8 mouse cellular contexts compared by ENCODE assay signal in the genomic region with DNA sequence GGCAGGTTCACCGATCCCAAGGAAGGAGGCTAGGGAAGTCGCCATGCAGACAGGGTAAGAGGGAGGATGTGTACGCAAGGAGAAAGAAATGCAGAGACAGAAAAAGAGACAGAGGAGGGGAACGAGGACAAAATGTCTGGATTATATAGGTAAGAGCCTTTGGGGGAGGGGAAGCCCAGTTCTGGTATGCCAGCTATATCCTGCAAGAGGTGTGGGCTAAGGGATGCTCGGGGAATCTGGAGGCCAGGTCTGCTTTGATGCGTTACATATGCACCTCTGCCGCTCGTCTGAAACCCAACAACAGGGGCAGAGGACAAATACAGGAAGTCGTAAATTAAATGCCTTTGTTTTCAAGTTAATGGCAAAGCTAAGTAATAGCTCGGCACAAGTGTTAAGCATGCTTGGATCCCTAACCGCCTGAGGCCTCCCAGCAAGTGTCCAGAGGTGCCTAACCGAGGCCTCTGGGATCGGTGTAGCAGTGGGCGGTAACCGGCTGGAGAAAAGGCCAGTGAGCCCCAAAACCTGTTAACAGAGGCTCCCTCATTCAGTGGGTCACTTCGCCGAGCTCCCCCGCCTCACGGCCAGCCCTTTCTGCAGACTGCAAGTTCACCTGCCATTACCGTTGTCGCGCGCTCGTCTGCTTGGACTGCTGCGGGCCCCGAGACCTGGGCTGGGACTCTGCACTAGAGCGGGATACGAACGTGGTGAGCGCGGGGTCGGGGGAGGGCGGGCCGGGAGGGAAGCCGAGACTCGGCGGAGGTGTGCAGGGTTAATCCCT. TPM values are rescaled to one million over a fixed set of nuclear protein-coding genes. Genes with fewer than 3 reads are reported as not detected.
A peak's percentile ranks its signal among the peaks of the same experiment; 100 is the strongest.
DNase-seq lines count a peak whose midpoint lies in the region; ATAC-seq and TF ChIP-seq lines count a peak whose summit lies in the region.

No protein-coding gene starts in this region.

- H3K27ac ChIP-seq in ES-Bruce4 (ENCODE audit: insufficient read depth, low read length): no peak overlapping the region
- peak overlapping the region; percentile 55 for H3K27ac ChIP-seq in embryonic fibroblast, embryonic 13.5 days (ENCODE audit: insufficient read depth, low read length)
- H3K27ac ChIP-seq in intestine, embryonic 15.5 days: peak overlapping the region; percentile 89
- H3K27ac ChIP-seq in midbrain, embryonic 10.5 days (replicated peaks): peak overlapping the region; percentile 96

- intact Hi-C loops in heart, postnatal 25 days (cut with DNase I): no loop called here

- DNase-seq in heart, adult 11 months: peak; percentile 95
- no peak for DNase-seq in heart, postnatal 25 days (ENCODE audit: low spot score)
- DNase-seq in midbrain, embryonic 10.5 days (ENCODE audit: low spot score): no peak
- DNase-seq in thymus, postnatal 14 days: peak; percentile 72
- DNase-seq in c-Kit-positive CD71-positive TER-119-positive erythroid progenitor cells, embryonic 14.5 days (ENCODE audit: low spot score): no peak

- peaks cover 3% of the 10 kb centered on the region for H3K4me1 ChIP-seq in ES-Bruce4 (ENCODE audit: control insufficient read depth, insufficient read depth, low read length)
- H3K4me1 ChIP-seq in embryonic fibroblast, embryonic 13.5 days (ENCODE audit: control insufficient read depth, insufficient read depth, low read length): peaks cover 12% of the 10 kb centered on the region
- peaks cover 38% of the 10 kb centered on the region for H3K4me1 ChIP-seq in intestine, embryonic 15.5 days (replicated peaks)
- peaks cover 69% of the 10 kb centered on the region for H3K4me1 ChIP-seq in midbrain, embryonic 10.5 days

- no peak for TF ChIP-seq EP300 in ES-Bruce4 (IDR thresholded peaks at IDR 0.05; ENCODE audit: insufficient read depth, low read depth, low read length)

- no peaks in the 10 kb centered on the region for H3K27me3 ChIP-seq in ES-Bruce4 (ENCODE audit: control insufficient read depth, insufficient read depth, low read length, poor library complexity, severe bottlenecking)
- H3K27me3 ChIP-seq in intestine, embryonic 15.5 days (replicated peaks): no peaks in the 10 kb centered on the region
- peaks cover 50% of the 10 kb centered on the region for H3K27me3 ChIP-seq in midbrain, embryonic 10.5 days (ENCODE audit: low read depth, poor library complexity, severe bottlenecking)

- no peak for TF ChIP-seq CTCF in ES-Bruce4 (IDR thresholded peaks at IDR 0.05; ENCODE audit: low read depth, low read length)
- TF ChIP-seq CTCF in embryonic fibroblast, embryonic 13.5 days (IDR thresholded peaks at IDR 0.05; ENCODE audit: borderline replicate concordance, insufficient read depth, low read length): no peak

- H3K4me3 ChIP-seq in ES-Bruce4 (ENCODE audit: low read depth, low read length): peak overlapping the region; percentile 64
- H3K4me3 ChIP-seq in embryonic fibroblast, embryonic 13.5 days (ENCODE audit: insufficient read depth, low read length): peak overlapping the region; percentile 62
- H3K4me3 ChIP-seq in intestine, embryonic 15.5 days (replicated peaks): peak overlapping the region; percentile 76
- H3K4me3 ChIP-seq in midbrain, embryonic 10.5 days: peak overlapping the region; percentile 88

- peaks cover 16% of the 10 kb centered on the region for H3K36me3 ChIP-seq in ES-Bruce4 (ENCODE audit: control insufficient read depth, insufficient read depth, low read length, poor library complexity, severe bottlenecking)
- peaks cover 16% of the 10 kb centered on the region for H3K36me3 ChIP-seq in intestine, embryonic 15.5 days
- H3K36me3 ChIP-seq in midbrain, embryonic 10.5 days: peaks cover 24% of the 10 kb centered on the region

- H3K9ac ChIP-seq in ES-Bruce4 (ENCODE audit: low read depth, poor library complexity, severe bottlenecking): peak overlapping the region; percentile 64
- H3K9ac ChIP-seq in intestine, embryonic 15.5 days: peak overlapping the region; percentile 70

- peak; percentile 46 for ATAC-seq in intestine, embryonic 15.5 days

- peak overlapping the region; percentile 97 for H3K4me2 ChIP-seq in intestine, embryonic 15.5 days (replicated peaks)

- no peaks in the 10 kb centered on the region for H3K9me3 ChIP-seq in ES-Bruce4 (replicated peaks; ENCODE audit: control insufficient read depth, insufficient read depth, low read length, poor library complexity, severe bottlenecking)
- no peaks in the 10 kb centered on the region for H3K9me3 ChIP-seq in intestine, embryonic 15.5 days
- no peaks in the 10 kb centered on the region for H3K9me3 ChIP-seq in midbrain, embryonic 10.5 days (replicated peaks)

- TF ChIP-seq POLR2A in ES-Bruce4 (IDR thresholded peaks at IDR 0.05; ENCODE audit: insufficient read depth, low read length): no peak
- no peak for TF ChIP-seq POLR2A in embryonic fibroblast, embryonic 13.5 days (IDR thresholded peaks at IDR 0.05; ENCODE audit: low read depth, low read length)

- WGBS in intestine, embryonic 15.5 days: 4% methylated on average over 37 of the region's 37 CpGs
- WGBS in midbrain, embryonic 10.5 days: 9% methylated on average over 37 of the region's 37 CpGs

RNA-seq across cellular contexts. Expression of gene Rassf1, which starts 2.4 kb away (rescaled TPM):
- total RNA-seq in heart, postnatal 25 days (2021): 10 to 100 TPM; 12.1 to 16.7 TPM
- 23.7 and 24.8 TPM in 2 replicates for polyA plus RNA-seq in ES-Bruce4 (2011; ENCODE audit: insufficient read depth, insufficient read length, low read depth, missing spikeins)
- 72.6 and 86.5 TPM in 2 replicates for polyA plus RNA-seq in embryonic fibroblast, embryonic 13.5 days (2011; ENCODE audit: insufficient read length, low read depth, missing spikeins)
- polyA plus RNA-seq in intestine, embryonic 15.5 days (2015; fragmentation: Nextera tagmentation; extraction: Ambion mirVana): 51.7 and 52.7 TPM in 2 replicates
- polyA plus RNA-seq in midbrain, embryonic 10.5 days (2016; fragmentation: Nextera tagmentation; extraction: Ambion mirVana): 54.2 and 54.8 TPM in 2 replicates

RNA-seq across cellular contexts. Expression of gene Zmynd10, which starts 6.6 kb away (rescaled TPM):
- not detected for total RNA-seq in heart, postnatal 25 days (2021)
- not detected in 2 replicates for polyA plus RNA-seq in ES-Bruce4 (2011; ENCODE audit: insufficient read depth, insufficient read length, low read depth, missing spikeins)
- polyA plus RNA-seq in embryonic fibroblast, embryonic 13.5 days (2011; ENCODE audit: insufficient read length, low read depth, missing spikeins): 0.79 TPM in 1 of 2 replicates, not detected in the other
- 0.67 and 0.68 TPM in 2 replicates for polyA plus RNA-seq in intestine, embryonic 15.5 days (2015; fragmentation: Nextera tagmentation; extraction: Ambion mirVana)
- polyA plus RNA-seq in midbrain, embryonic 10.5 days (2016; fragmentation: Nextera tagmentation; extraction: Ambion mirVana): 0.75 and 1.1 TPM in 2 replicates

RNA-seq across cellular contexts. Expression of gene Tusc2, which starts 9.3 kb away (rescaled TPM):
- total RNA-seq in heart, postnatal 25 days (2021): 10 to 100 TPM; 28.6 to 30.4 TPM
- polyA plus RNA-seq in ES-Bruce4 (2011; ENCODE audit: insufficient read depth, insufficient read length, low read depth, missing spikeins): 23.5 and 25.3 TPM in 2 replicates
- polyA plus RNA-seq in embryonic fibroblast, embryonic 13.5 days (2011; ENCODE audit: insufficient read length, low read depth, missing spikeins): 14.5 and 15.6 TPM in 2 replicates
- polyA plus RNA-seq in intestine, embryonic 15.5 days (2015; fragmentation: Nextera tagmentation; extraction: Ambion mirVana): 44.2 and 45.0 TPM in 2 replicates
- 79.2 and 84.3 TPM in 2 replicates for polyA plus RNA-seq in midbrain, embryonic 10.5 days (2016; fragmentation: Nextera tagmentation; extraction: Ambion mirVana)

RNA-seq across cellular contexts. Expression of gene Nprl2, which starts 11.7 kb away (rescaled TPM):
- total RNA-seq in heart, postnatal 25 days (2021): 10 to 100 TPM; 17.3 to 18.9 TPM
- 32.3 and 32.7 TPM in 2 replicates for polyA plus RNA-seq in ES-Bruce4 (2011; ENCODE audit: insufficient read depth, insufficient read length, low read depth, missing spikeins)
- 16.7 and 18.9 TPM in 2 replicates for polyA plus RNA-seq in embryonic fibroblast, embryonic 13.5 days (2011; ENCODE audit: insufficient read length, low read depth, missing spikeins)
- polyA plus RNA-seq in intestine, embryonic 15.5 days (2015; fragmentation: Nextera tagmentation; extraction: Ambion mirVana): 33.9 and 36.9 TPM in 2 replicates
- polyA plus RNA-seq in midbrain, embryonic 10.5 days (2016; fragmentation: Nextera tagmentation; extraction: Ambion mirVana): 37.1 and 40.4 TPM in 2 replicates

RNA-seq across cellular contexts. Expression of gene Cyb561d2, which starts 11.7 kb away (rescaled TPM):
- 1 to 10 TPM; 3.1 to 3.5 TPM for total RNA-seq in heart, postnatal 25 days (2021)
- polyA plus RNA-seq in ES-Bruce4 (2011; ENCODE audit: insufficient read depth, insufficient read length, low read depth, missing spikeins): 7.7 and 9.2 TPM in 2 replicates
- polyA plus RNA-seq in embryonic fibroblast, embryonic 13.5 days (2011; ENCODE audit: insufficient read length, low read depth, missing spikeins): 14.4 and 18.3 TPM in 2 replicates
- polyA plus RNA-seq in intestine, embryonic 15.5 days (2015; fragmentation: Nextera tagmentation; extraction: Ambion mirVana): 31.2 and 35.8 TPM in 2 replicates
- polyA plus RNA-seq in midbrain, embryonic 10.5 days (2016; fragmentation: Nextera tagmentation; extraction: Ambion mirVana): 20.5 and 22.6 TPM in 2 replicates

Comparison
In these comparisons a context has a peak if more than half of its experiments do, and no peak if none do; other contexts are left out.
1. DNase-seq: peak in heart, adult 11 months (single experiment) and thymus, postnatal 14 days (single experiment); none in heart, postnatal 25 days (single experiment), midbrain, embryonic 10.5 days (single experiment) and c-Kit-positive CD71-positive TER-119-positive erythroid progenitor cells, embryonic 14.5 days (single experiment).
2. Peak in every context shown above with its lines, with median percentiles within 50 percentile points of each other: H3K4me3 ChIP-seq.